Mouse (Mus musculus) stomach, postnatal 0 days (tissue): ENCODE measurements around the gene Asphd2.

Source experiments
- CTCF ChIP-seq: IDR thresholded peaks from 2 replicates; pipeline ENCODE4 v1.5.1; 2016; ENCODE audit warnings: antibody characterized with exemption, low read depth, mild to moderate bottlenecking, moderate library complexity
- EP300 ChIP-seq: optimal IDR thresholded peaks from 2 replicates; pipeline ENCODE3; 2016; ENCODE audit warnings: antibody characterized with exemption

- no peak for TF ChIP-seq CTCF
- TF ChIP-seq EP300, result no peak
Measured at GRCm38 (mm10) chr5:112360077-112360476, 34.6 kb downstream of the Asphd2 start.
